Mouse (Mus musculus): ENCODE results near the gene Scaf4. TPM values are rescaled to one million over a fixed set of nuclear protein-coding genes. Genes with fewer than 3 reads are reported as not detected.

The Scaf4 gene
- polyA plus RNA-seq, 1 experiment from 2014 or later = 23.4 TPM

Other genes starting within 250 kb of the Scaf4 start
- gene Tiam1, start 140.7 kb downstream of the Scaf4 start, polyA plus RNA-seq (2015; fragmentation: Nextera tagmentation; extraction: Ambion mirVana) = 37.1 and 51.8 TPM in 2 replicates
- 830 and 861 TPM in 2 replicates for gene Sod1, start 63.7 kb downstream of the Scaf4 start, polyA plus RNA-seq (2015; fragmentation: Nextera tagmentation; extraction: Ambion mirVana)
- 10.3 and 12.7 TPM in 2 replicates for gene Hunk, start 101.5 kb upstream of the Scaf4 start, polyA plus RNA-seq (2015; fragmentation: Nextera tagmentation; extraction: Ambion mirVana)